8 mouse cellular contexts compared by ENCODE assay signal in genomic region chr17:35534343-35534742, GRCm38 (mm10). TPM values are rescaled to one million over a fixed set of nuclear protein-coding genes. Genes with fewer than 3 reads are reported as not detected.
DNase-seq lines count a peak whose midpoint lies in the region; ATAC-seq lines count a peak whose summit lies in the region.

No protein-coding gene starts in this region.

- ATAC-seq in kidney, embryonic 16.5 days (ENCODE audit: low FRiP score, low TSS enrichment), result peak; percentile 60
- no peak for ATAC-seq in liver, embryonic 11.5 days (replicated peaks; ENCODE audit: low FRiP score)
- peak; percentile 62 for ATAC-seq in neural tube, embryonic 13.5 days (ENCODE audit: low read depth)

- 9% methylated on average over 6 of the region's 6 CpGs for WGBS in kidney, embryonic 16.5 days
- 13% methylated on average over 6 of the region's 6 CpGs for WGBS in liver, embryonic 11.5 days
- WGBS in neural tube, embryonic 13.5 days, result 17% methylated on average over 6 of the region's 6 CpGs

- H3K27me3 ChIP-seq in kidney, embryonic 16.5 days (ENCODE audit: insufficient read depth, low read length), result no peaks in the 10 kb centered on the region
- no peaks in the 10 kb centered on the region; the same call in 1 of the 2 replicates for H3K27me3 ChIP-seq in liver, embryonic 11.5 days (replicated peaks; ENCODE audit: control insufficient read depth, insufficient read depth, low read length)
- H3K27me3 ChIP-seq in neural tube, embryonic 13.5 days, result no peaks in the 10 kb centered on the region

- no peaks in the 10 kb centered on the region for H3K9me3 ChIP-seq in kidney, embryonic 16.5 days (ENCODE audit: low read length)
- H3K9me3 ChIP-seq in liver, embryonic 11.5 days (ENCODE audit: control insufficient read depth, low read length), result no peaks in the 10 kb centered on the region
- no peaks in the 10 kb centered on the region for H3K9me3 ChIP-seq in neural tube, embryonic 13.5 days

- no peak overlapping the region for H3K4me3 ChIP-seq in kidney, embryonic 16.5 days (ENCODE audit: low read length)
- H3K4me3 ChIP-seq in liver, embryonic 11.5 days (ENCODE audit: low read depth, low read length), result no peak overlapping the region
- H3K4me3 ChIP-seq in neural tube, embryonic 13.5 days, result no peak overlapping the region

- DNase-seq in 416B (ENCODE audit: low read depth), result peak; percentile 76
- peak; percentile 90 for DNase-seq in adipocyte (ENCODE audit: low spot score)
- peak; percentile 82 for DNase-seq in embryo, embryonic 10 days (ENCODE audit: low spot score)
- peak; percentile 37 for DNase-seq in gastrocnemius, postnatal 25 days
- peak; percentile 59 for DNase-seq in liver, embryonic 11.5 days (ENCODE audit: low spot score)
- DNase-seq in testis, postnatal 10 days (ENCODE audit: low spot score), result peak; percentile 86

- no peak overlapping the region for H3K9ac ChIP-seq in kidney, embryonic 16.5 days (replicated peaks; ENCODE audit: low read length)
- no peak overlapping the region for H3K9ac ChIP-seq in liver, embryonic 11.5 days (ENCODE audit: low read depth, low read length)
- H3K9ac ChIP-seq in neural tube, embryonic 13.5 days, result no peak overlapping the region

- no peak overlapping the region for H3K27ac ChIP-seq in kidney, embryonic 16.5 days (ENCODE audit: low read length)
- H3K27ac ChIP-seq in liver, embryonic 11.5 days (ENCODE audit: low read depth, low read length), result no peak overlapping the region
- H3K27ac ChIP-seq in neural tube, embryonic 13.5 days (replicated peaks), result no peak overlapping the region

- H3K4me2 ChIP-seq in kidney, embryonic 16.5 days (replicated peaks; ENCODE audit: low read depth, low read length), result no peak overlapping the region
- H3K4me2 ChIP-seq in liver, embryonic 11.5 days, result no peak overlapping the region
- H3K4me2 ChIP-seq in neural tube, embryonic 13.5 days, result no peak overlapping the region

- peaks cover 6% of the 10 kb centered on the region; the same call in 1 of the 2 replicates for H3K4me1 ChIP-seq in kidney, embryonic 16.5 days (ENCODE audit: insufficient read depth, low read length)
- no peaks in the 10 kb centered on the region for H3K4me1 ChIP-seq in liver, embryonic 11.5 days (replicated peaks; ENCODE audit: control insufficient read depth, insufficient read depth, low read length)
- H3K4me1 ChIP-seq in neural tube, embryonic 13.5 days (replicated peaks), result peaks cover 9% of the 10 kb centered on the region; the same call in 1 of the 2 replicates

- H3K36me3 ChIP-seq in kidney, embryonic 16.5 days (ENCODE audit: insufficient read depth, low read length), result peaks cover 12% of the 10 kb centered on the region; the same call in 1 of the 2 replicates
- H3K36me3 ChIP-seq in liver, embryonic 11.5 days (ENCODE audit: control insufficient read depth, insufficient read depth, low read length), result no peaks in the 10 kb centered on the region
- H3K36me3 ChIP-seq in neural tube, embryonic 13.5 days, result no peaks in the 10 kb centered on the region

RNA-seq across cellular contexts. Expression of gene Psors1c2, which starts 1.3 kb away (rescaled TPM):
- not detected for total RNA-seq in gastrocnemius, postnatal 25 days (2021)
- polyA plus RNA-seq in kidney, embryonic 16.5 days (2015; fragmentation: Nextera tagmentation; extraction: Ambion mirVana), result 1.5 TPM in 2 replicates
- 0.69 TPM in 1 of 2 replicates, not detected in the other for polyA plus RNA-seq in liver, embryonic 11.5 days (2014; fragmentation: Nextera tagmentation; extraction: Ambion mirVana)
- polyA plus RNA-seq in neural tube, embryonic 13.5 days (2015; fragmentation: Nextera tagmentation; extraction: Ambion mirVana), result 0.47 and 0.99 TPM in 2 replicates

RNA-seq across cellular contexts. Expression of gene Cchcr1, which starts 17.4 kb away (rescaled TPM):
- 1 to 10 TPM; 2.5 to 2.7 TPM for total RNA-seq in gastrocnemius, postnatal 25 days (2021)
- 17.3 and 20.5 TPM in 2 replicates for polyA plus RNA-seq in kidney, embryonic 16.5 days (2015; fragmentation: Nextera tagmentation; extraction: Ambion mirVana)
- polyA plus RNA-seq in liver, embryonic 11.5 days (2014; fragmentation: Nextera tagmentation; extraction: Ambion mirVana), result 13.4 and 14.2 TPM in 2 replicates
- 6.4 and 7.4 TPM in 2 replicates for polyA plus RNA-seq in neural tube, embryonic 13.5 days (2015; fragmentation: Nextera tagmentation; extraction: Ambion mirVana)

RNA-seq across cellular contexts. Expression of gene Cdsn, which starts 17.6 kb away (rescaled TPM):
- total RNA-seq in gastrocnemius, postnatal 25 days (2021), result under 1 TPM in 1 of 2 experiments, not detected in 1; 0.91 TPM
- polyA plus RNA-seq in kidney, embryonic 16.5 days (2015; fragmentation: Nextera tagmentation; extraction: Ambion mirVana), result 0.20 TPM in 1 of 2 replicates, not detected in the other
- 0.17 TPM in 1 of 2 replicates, not detected in the other for polyA plus RNA-seq in liver, embryonic 11.5 days (2014; fragmentation: Nextera tagmentation; extraction: Ambion mirVana)
- not detected in 2 replicates for polyA plus RNA-seq in neural tube, embryonic 13.5 days (2015; fragmentation: Nextera tagmentation; extraction: Ambion mirVana)

RNA-seq across cellular contexts. Expression of gene Tcf19, which starts 17.7 kb away (rescaled TPM):
- 1 to 10 TPM; 1.5 to 2.9 TPM for total RNA-seq in gastrocnemius, postnatal 25 days (2021)
- polyA plus RNA-seq in kidney, embryonic 16.5 days (2015; fragmentation: Nextera tagmentation; extraction: Ambion mirVana), result 72.9 and 77.2 TPM in 2 replicates
- 37.3 and 41.2 TPM in 2 replicates for polyA plus RNA-seq in liver, embryonic 11.5 days (2014; fragmentation: Nextera tagmentation; extraction: Ambion mirVana)
- polyA plus RNA-seq in neural tube, embryonic 13.5 days (2015; fragmentation: Nextera tagmentation; extraction: Ambion mirVana), result 14.4 and 15.6 TPM in 2 replicates

RNA-seq across cellular contexts. Expression of gene Pou5f1, which starts 28.5 kb away (rescaled TPM):
- total RNA-seq in gastrocnemius, postnatal 25 days (2021), result under 1 TPM in 1 of 2 experiments, not detected in 1; 0.27 TPM
- polyA plus RNA-seq in kidney, embryonic 16.5 days (2015; fragmentation: Nextera tagmentation; extraction: Ambion mirVana), result 0.19 TPM in 1 of 2 replicates, not detected in the other
- not detected in 2 replicates for polyA plus RNA-seq in liver, embryonic 11.5 days (2014; fragmentation: Nextera tagmentation; extraction: Ambion mirVana)
- polyA plus RNA-seq in neural tube, embryonic 13.5 days (2015; fragmentation: Nextera tagmentation; extraction: Ambion mirVana), result not detected in 2 replicates

Comparison
In these comparisons a context has a peak if more than half of its experiments do, and no peak if none do; other contexts are left out.
1. DNase-seq: peak in every context shown above with its lines; median percentile 90 in adipocyte; 86 in testis, postnatal 10 days; 82 in embryo, embryonic 10 days; 76 in 416B; 59 in liver, embryonic 11.5 days; 37 in gastrocnemius, postnatal 25 days.